Mouse (Mus musculus): ENCODE results near the gene Miga1. TPM values are rescaled to one million over a fixed set of nuclear protein-coding genes. Genes with fewer than 3 reads are reported as not detected.
"Not testable (repeated sequence)": the region's sequence is repeated elsewhere in the genome, so short reads cannot be mapped to it uniquely, and the experiment has no call there.

Miga1 gene
- total RNA-seq, 2 experiments from 2014 or later, result 20.6 to 22.9 TPM

- no peak for DNase-seq (ENCODE audit: low spot score in 2 of 2)
Observed at GRCm38 (mm10) chr3:152332104-152332503, 8.1 kb downstream of the Miga1 start.

GRCm38 (mm10) chr3:152321765-152322547, 18.3 kb downstream of the Miga1 start:
- no peak for DNase-seq (ENCODE audit: low spot score in 2 of 2)

GRCm38 (mm10) chr3:152320972-152321645, 19.1 kb downstream of the Miga1 start:
- no peak for DNase-seq (ENCODE audit: low spot score in 2 of 2)

GRCm38 (mm10) chr3:152316447-152317173, 23.6 kb downstream of the Miga1 start:
- DNase-seq (ENCODE audit: low spot score in 2 of 2), result not testable (repeated sequence)

GRCm38 (mm10) chr3:152315613-152316012, 24.6 kb downstream of the Miga1 start:
- peak; percentile 29 to 68 for DNase-seq (ENCODE audit: low spot score in 2 of 2)

GRCm38 (mm10) chr3:152314666-152315065, 25.5 kb downstream of the Miga1 start:
- not testable (repeated sequence) for DNase-seq (ENCODE audit: low spot score in 2 of 2)

GRCm38 (mm10) chr3:152309250-152309645, 31.0 kb downstream of the Miga1 start:
- DNase-seq (ENCODE audit: low spot score in 2 of 2), result no peak

GRCm38 (mm10) chr3:152308485-152309249, 31.5 kb downstream of the Miga1 start:
- no peak for DNase-seq (ENCODE audit: low spot score in 2 of 2)

- no peak for DNase-seq (ENCODE audit: low spot score in 2 of 2)
Observed at GRCm38 (mm10) chr3:152305971-152306370, 34.2 kb downstream of the Miga1 start.

GRCm38 (mm10) chr3:152305080-152305479, 35.1 kb downstream of the Miga1 start:
- no peak for DNase-seq (ENCODE audit: low spot score in 2 of 2)

- DNase-seq (ENCODE audit: low spot score in 2 of 2), result no peak
Observed at GRCm38 (mm10) chr3:152304093-152304815, 36.0 kb downstream of the Miga1 start.

- no peak for DNase-seq (ENCODE audit: low spot score in 2 of 2)
Observed at GRCm38 (mm10) chr3:152302991-152303390, 37.2 kb downstream of the Miga1 start.

- no peak for DNase-seq (ENCODE audit: low spot score in 2 of 2)
Observed at GRCm38 (mm10) chr3:152300376-152301337, 39.5 kb downstream of the Miga1 start.

- DNase-seq (ENCODE audit: low spot score in 2 of 2), result no peak
Observed at GRCm38 (mm10) chr3:152295896-152296295, 44.3 kb downstream of the Miga1 start.

- DNase-seq (ENCODE audit: low spot score in 2 of 2), result no peak
Observed at GRCm38 (mm10) chr3:152294400-152294799, 45.8 kb downstream of the Miga1 start.

- DNase-seq (ENCODE audit: low spot score in 2 of 2), result no peak
Observed at GRCm38 (mm10) chr3:152293530-152294181, 46.6 kb downstream of the Miga1 start.

- no peak for DNase-seq (ENCODE audit: low spot score in 2 of 2)
Observed at GRCm38 (mm10) chr3:152291895-152292294, 48.3 kb downstream of the Miga1 start.

GRCm38 (mm10) chr3:152290175-152290798, 49.9 kb downstream of the Miga1 start:
- no peak for DNase-seq (ENCODE audit: low spot score in 2 of 2)
